Mouse (Mus musculus) bone marrow, adult 2 months (tissue): Measurements from ENCODE around the gene Sec62. TPM values are rescaled to one million over a fixed set of nuclear protein-coding genes. Genes with fewer than 3 reads are reported as not detected.

Experiments used
- H3K27ac ChIP-seq: fragments of 200-500 bp; 2 replicates; pipeline ENCODE4 v1.5.1; 2012; ENCODE audit warnings: low read depth, mild to moderate bottlenecking, control low read depth, inconsistent platforms, low read length; ENCODE audit not compliant: control insufficient read depth, poor library complexity, insufficient read depth
- H3K4me1 ChIP-seq: fragments of 200-500 bp; 2 replicates; pipeline ENCODE4 v1.6.1; 2011; ENCODE audit warnings: low read length; ENCODE audit not compliant: control insufficient read depth, insufficient read depth
- H3K4me3 ChIP-seq: fragments of 200-500 bp; replicated peaks from 2 replicates; pipeline ENCODE3; 2011; ENCODE audit warnings: mild to moderate bottlenecking, low read depth, low read length, control low read depth; ENCODE audit not compliant: control insufficient read depth
- CTCF ChIP-seq: fragments of 200-500 bp; IDR thresholded peaks from 2 replicates; pipeline ENCODE4 v1.5.1; 2011; ENCODE audit warnings: low read length, control low read depth; ENCODE audit not compliant: control insufficient read depth, insufficient read depth
- POLR2A ChIP-seq: fragments of 200-500 bp; IDR thresholded peaks from 2 replicates; pipeline ENCODE4 v1.6.1; 2011; ENCODE audit warnings: low read depth, mild to moderate bottlenecking, control low read depth, low read length, borderline replicate concordance; ENCODE audit not compliant: control insufficient read depth
- WGBS: fragments of 180-500 bp; shearing (Covaris S2); methylation state at CpG from one replicate; pipeline ENCODE4 v1.1.7; 2018; 5-methylcytosine and 5-hydroxymethylcytosine counted together
- polyA plus RNA-seq: library from polyadenylated mRNA; stranded (reverse); fragments of >200 nt; gene quantifications from 2 replicates; pipeline ENCODE4 v1.2.4, GENCODE M21; 2011; ENCODE audit warnings: low replicate concordance; ENCODE audit not compliant: missing spikeins, insufficient read depth, insufficient read length

Gene Sec62
- polyA plus RNA-seq, 1 experiment = 65.8 TPM

GRCm38 (mm10) chr3:30767271-30767670, 25.4 kb upstream of the Sec62 start:
- no peak overlapping the region for H3K4me3 ChIP-seq
- no peak for TF ChIP-seq POLR2A
- TF ChIP-seq CTCF = no peak
- H3K4me1 ChIP-seq = peaks cover 2% of the 10 kb centered on the region; the same call in 1 of the 2 replicates
- H3K27ac ChIP-seq = no peak overlapping the region
- WGBS = 78% methylated on average over 6 of the region's 6 CpGs

GRCm38 (mm10) chr3:30769755-30770515, 22.7 kb upstream of the Sec62 start:
- no peak for TF ChIP-seq POLR2A
- no peak for TF ChIP-seq CTCF
- WGBS = 75% methylated on average over 10 of the region's 10 CpGs
- no peak overlapping the region for H3K27ac ChIP-seq
- no peaks in the 10 kb centered on the region for H3K4me1 ChIP-seq
- H3K4me3 ChIP-seq = no peak overlapping the region

GRCm38 (mm10) chr3:30771560-30771959, 21.1 kb upstream of the Sec62 start:
- WGBS = 89% methylated on average over 1 of the region's 1 CpGs
- no peaks in the 10 kb centered on the region for H3K4me1 ChIP-seq
- H3K4me3 ChIP-seq = no peak overlapping the region
- no peak overlapping the region for H3K27ac ChIP-seq
- TF ChIP-seq CTCF = no peak
- TF ChIP-seq POLR2A = no peak

- Histone ChIP-seq H3K27ac (no peak overlapping the region), H3K4me1 (no peaks in the 10 kb centered on the region), H3K4me3 (no peak overlapping the region)
- TF ChIP-seq POLR2A (no peak), CTCF (no peak)
- 82% methylated on average over 4 of the region's 4 CpGs for WGBS
These were observed 20.0 kb upstream of the Sec62 start for GRCm38 (mm10) chr3:30772631-30773030.

GRCm38 (mm10) chr3:30774677-30775076, 18.0 kb upstream of the Sec62 start:
- Histone ChIP-seq H3K4me3 (no peak overlapping the region), H3K4me1 (no peaks in the 10 kb centered on the region), H3K27ac (no peak overlapping the region)
- TF ChIP-seq POLR2A (no peak), CTCF (no peak)
- WGBS = 86% methylated on average over 5 of the region's 5 CpGs

- Histone ChIP-seq H3K4me3 (no peak overlapping the region), H3K27ac (no peak overlapping the region), H3K4me1 (no peaks in the 10 kb centered on the region)
- TF ChIP-seq CTCF (no peak), POLR2A (no peak)
- 68% methylated on average over 5 of the region's 5 CpGs for WGBS
These were observed 14.7 kb upstream of the Sec62 start for GRCm38 (mm10) chr3:30777984-30778383.

GRCm38 (mm10) chr3:30788531-30788930, 4.1 kb upstream of the Sec62 start:
- H3K4me1 ChIP-seq = no peaks in the 10 kb centered on the region

GRCm38 (mm10) chr3:30793403-30794221, 937 bp downstream of the Sec62 start:
- TF ChIP-seq POLR2A (no peak), CTCF (no peak)
- peak overlapping the region; percentile 98 for H3K27ac ChIP-seq
- WGBS = under 1% methylated on average over 75 of the region's 75 CpGs

More at GRCm38 (mm10) chr3:30788531-30788930, 4.1 kb upstream of the Sec62 start:
- TF ChIP-seq CTCF (no peak), POLR2A (no peak)
- 56% methylated on average over 5 of the region's 5 CpGs for WGBS
- Histone ChIP-seq H3K27ac (no peak overlapping the region), H3K4me3 (no peak overlapping the region)

More at GRCm38 (mm10) chr3:30793403-30794221, 937 bp downstream of the Sec62 start:
- no peaks in the 10 kb centered on the region; the same call in 1 of the 2 replicates for H3K4me1 ChIP-seq
- peak overlapping the region; percentile 89 for H3K4me3 ChIP-seq
